Mouse (Mus musculus) CD4-positive, CD25-positive, alpha-beta regulatory T cell (primary cell): Measurements from ENCODE around the gene Adgrl3. TPM values are rescaled to one million over a fixed set of nuclear protein-coding genes. Genes with fewer than 3 reads are reported as not detected.

Experiments used
- polyA plus RNA-seq: library from polyadenylated mRNA; unstranded; fragments of 100-300 nt; shearing (Covaris generic); gene quantifications from one replicate; pipeline ENCODE4 v1.2.1, GENCODE M21; 2017

The Adgrl3 gene
- 0.41 TPM for polyA plus RNA-seq

DNA sequence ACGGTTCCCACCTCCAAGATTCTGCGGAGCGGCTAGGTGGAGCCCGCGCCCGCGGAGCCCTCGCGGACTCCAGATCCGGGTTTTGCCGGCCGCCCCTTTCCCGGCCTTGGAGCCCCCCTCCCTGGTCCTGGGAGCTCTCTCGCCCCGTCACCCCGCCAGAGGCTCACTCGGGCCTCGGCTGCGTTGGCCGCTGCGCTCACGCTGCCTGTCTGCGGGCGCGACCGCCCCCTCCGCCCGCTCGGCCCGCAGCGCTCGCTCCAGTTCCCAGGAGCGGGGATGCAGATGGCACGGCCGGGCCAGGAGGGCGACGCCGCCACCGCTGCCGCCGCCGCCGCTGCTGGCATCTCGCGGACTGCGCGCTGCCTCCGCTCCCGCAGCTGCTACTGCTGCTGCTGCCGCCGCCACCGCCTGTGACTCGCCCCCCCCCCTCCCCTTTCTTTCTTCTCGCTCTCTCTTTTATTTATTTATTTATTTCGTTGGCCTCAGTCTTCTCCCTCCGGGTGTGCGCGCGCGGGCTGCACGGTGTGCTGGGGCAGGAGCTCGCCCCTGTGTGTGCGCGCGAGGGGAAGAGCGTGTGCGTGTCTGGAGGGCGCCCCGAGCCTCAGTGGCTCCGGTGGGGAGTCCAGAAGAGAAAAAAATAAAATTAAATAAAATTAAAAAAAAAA is at the start of gene Adgrl3:
Gene Adgrl3 (plus strand): TSS at position 549 of the 665 bp plus-strand sequence.

